In genomic region chr13:107700268-107701139, GRCm38 (mm10) we compare ENCODE assay signal across 9 mouse cellular contexts.
A peak's percentile ranks its signal among the peaks of the same experiment; 100 is the strongest.
DNase-seq lines count a peak whose midpoint lies in the region; ATAC-seq and TF ChIP-seq lines count a peak whose summit lies in the region.
"Had no signal": no experiment of that assay in that cellular context is flagged by ENCODE, and none has a peak within 500 bp of the region (broad histone marks: within the 10 kb centered on the region; RNA-seq: fewer than 3 reads in every experiment).

No protein-coding gene starts in this region.

- H3K4me2 ChIP-seq in stomach, embryonic 15.5 days: no peak overlapping the region

- no peak overlapping the region for H3K9ac ChIP-seq in stomach, embryonic 15.5 days
- H3K9ac ChIP-seq: liver, embryonic 14.5 days had no signal

- peaks cover 5% of the 10 kb centered on the region; the same call in 1 of the 2 replicates for H3K9me3 ChIP-seq in megakaryocyte, embryonic 14.5 days
- no peaks in the 10 kb centered on the region for H3K9me3 ChIP-seq in stomach, embryonic 15.5 days

- no peaks in the 10 kb centered on the region; the same call in 1 of the 2 replicates for H3K4me1 ChIP-seq in bone marrow, adult 2 months (ENCODE audit: control insufficient read depth, insufficient read depth, low read length)
- H3K4me1 ChIP-seq in megakaryocyte, embryonic 14.5 days: peaks cover 49% of the 10 kb centered on the region
- H3K4me1 ChIP-seq in stomach, embryonic 15.5 days: no peaks in the 10 kb centered on the region

- ATAC-seq in stomach, embryonic 15.5 days (ENCODE audit: insufficient read depth, low FRiP score, low read depth): peak; percentile 43; the same call in 1 of the 2 replicates

- no peak overlapping the region for H3K27ac ChIP-seq in bone marrow, adult 2 months (ENCODE audit: control insufficient read depth, insufficient read depth, low read depth, low read length, poor library complexity)
- H3K27ac ChIP-seq in stomach, embryonic 15.5 days: no peak overlapping the region
- H3K27ac ChIP-seq: liver, embryonic 14.5 days had no signal

- peak; percentile 13 for DNase-seq in adrenal gland, adult 2 months
- no peak for DNase-seq in adrenal gland, adult 18-20 months (ENCODE audit: low spot score in 2 of 2)
- peak; percentile 7 to 39 for DNase-seq in frontal cortex, adult 2 months (ENCODE audit: extremely low spot score in 1 of 2, low spot score in 1 of 2)
- DNase-seq in layer of hippocampus, adult 9-11 months: peak; percentile 46
- DNase-seq in gastrocnemius, adult 18-20 months (ENCODE audit: low spot score): no peak

- no peak for TF ChIP-seq CTCF in bone marrow, adult 2 months (IDR thresholded peaks at IDR 0.05; ENCODE audit: control insufficient read depth, insufficient read depth, low read length)

- H3K36me3 ChIP-seq in megakaryocyte, embryonic 14.5 days (replicated peaks; ENCODE audit: low read length): no peaks in the 10 kb centered on the region
- H3K36me3 ChIP-seq in stomach, embryonic 15.5 days: no peaks in the 10 kb centered on the region

- WGBS in bone marrow, adult 2 months: 14% methylated on average over 10 of the region's 10 CpGs
- 57% methylated on average over 10 of the region's 10 CpGs for WGBS in stomach, embryonic 15.5 days

- TF ChIP-seq POLR2A in bone marrow, adult 2 months (IDR thresholded peaks at IDR 0.05; ENCODE audit: borderline replicate concordance, control insufficient read depth, low read depth, low read length): no peak

- H3K27me3 ChIP-seq in megakaryocyte, embryonic 14.5 days (replicated peaks): peaks cover 24% of the 10 kb centered on the region
- no peaks in the 10 kb centered on the region for H3K27me3 ChIP-seq in stomach, embryonic 15.5 days (replicated peaks)

- H3K4me3 ChIP-seq in bone marrow, adult 2 months (replicated peaks; ENCODE audit: control insufficient read depth, low read depth, low read length): peak overlapping the region; percentile 33
- peak overlapping the region; percentile 82 for H3K4me3 ChIP-seq in megakaryocyte, embryonic 14.5 days (replicated peaks)
- H3K4me3 ChIP-seq in stomach, embryonic 15.5 days (replicated peaks): no peak overlapping the region

Comparison
In these comparisons a context has a peak if more than half of its experiments do, and no peak if none do; other contexts are left out.
1. DNase-seq: peak in adrenal gland, adult 2 months (single experiment), frontal cortex, adult 2 months (2 of 2) and layer of hippocampus, adult 9-11 months (single experiment); none in adrenal gland, adult 18-20 months (0 of 2) and gastrocnemius, adult 18-20 months (single experiment).